Mouse (Mus musculus): ENCODE measurements around the gene Gnb1. TPM values are rescaled to one million over a fixed set of nuclear protein-coding genes. Genes with fewer than 3 reads are reported as not detected.

Gene Gnb1
- polyA plus RNA-seq (2016; fragmentation: Nextera tagmentation; extraction: Ambion mirVana): 751 and 797 TPM in 2 replicates

DNA sequence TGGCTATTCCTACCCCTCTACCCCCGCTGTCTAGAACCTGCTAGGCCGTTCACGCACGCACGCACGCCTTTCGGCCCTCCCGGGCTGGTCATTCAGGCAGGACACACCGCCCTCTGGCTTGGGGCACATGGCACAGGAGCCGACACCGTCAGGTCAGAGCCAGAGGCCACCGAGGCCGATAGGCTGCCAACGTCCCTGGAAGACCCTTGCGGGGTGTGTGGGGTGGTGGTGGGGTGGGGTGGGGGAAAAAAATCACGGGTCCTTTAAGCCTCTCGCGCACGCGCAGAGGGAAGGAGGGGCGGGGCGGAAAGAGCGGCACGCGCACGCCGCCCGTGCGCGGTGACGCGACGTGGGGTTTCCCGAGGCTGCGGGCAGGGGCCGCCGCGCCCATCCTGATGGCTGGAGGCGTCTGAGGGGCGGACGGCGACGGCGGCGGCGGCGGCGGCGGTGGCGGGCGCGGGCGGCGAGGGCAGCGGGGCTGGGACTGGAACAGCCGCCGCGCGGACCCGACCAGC lies at the start of gene Gnb1:
TSS of gene Gnb1 (plus strand) at position 372 of the 515 bp plus-strand sequence.
- WGBS: 0% methylated on average over 21 of the region's 60 CpGs
- Histone ChIP-seq H3K4me3 (peak within 1 kb of the TSS; percentile 98), H3K9ac (replicated peaks) (peak within 1 kb of the TSS; percentile 100), H3K27ac (replicated peaks) (peak within 1 kb of the TSS; percentile 96), H3K4me1 (peaks cover 40% of the 10 kb centered on the region), H3K4me2 (replicated peaks) (peak within 1 kb of the TSS; percentile 67), H3K9me3 (no peaks in the 10 kb centered on the region), H3K36me3 (0 out of 2 replicates have a peak, but pooled peaks cover 3% of the 10 kb centered on the region), H3K27me3 (no peaks in the 10 kb centered on the region)
- ATAC-seq (ENCODE audit: low FRiP score, low read depth): peak; percentile 82

DNA sequence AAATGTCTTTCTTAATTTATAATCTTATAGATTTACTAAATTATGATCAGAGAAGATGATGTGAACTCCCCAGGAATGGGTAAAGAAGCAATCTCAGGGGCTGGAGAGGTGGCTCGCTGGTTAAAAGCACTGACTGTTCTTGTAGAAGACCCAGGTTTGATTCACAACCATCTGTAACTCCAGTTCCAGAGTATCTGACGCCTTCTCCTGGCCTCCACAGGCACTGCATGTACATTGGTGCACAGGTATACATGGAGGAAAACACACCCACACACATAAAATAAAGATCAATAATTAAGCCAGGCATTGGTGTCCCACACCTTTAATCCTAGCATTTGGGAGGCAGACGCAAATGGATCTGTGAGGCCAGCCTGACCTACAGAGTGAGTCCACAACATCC lies 48.4 kb upstream of the Gnb1 start:
- H3K36me3 ChIP-seq: no peaks in the 10 kb centered on the region
- no peak overlapping the region for H3K27ac ChIP-seq (replicated peaks)
- H3K27me3 ChIP-seq: no peaks in the 10 kb centered on the region
- 81% methylated on average over 3 of the region's 3 CpGs for WGBS
- H3K4me1 ChIP-seq: no peaks in the 10 kb centered on the region
- no peak for ATAC-seq (ENCODE audit: low FRiP score, low read depth)
- H3K9me3 ChIP-seq: no peaks in the 10 kb centered on the region
- H3K9ac ChIP-seq (replicated peaks): no peak overlapping the region
- no peak overlapping the region for H3K4me3 ChIP-seq
- H3K4me2 ChIP-seq (replicated peaks): no peak overlapping the region

DNA sequence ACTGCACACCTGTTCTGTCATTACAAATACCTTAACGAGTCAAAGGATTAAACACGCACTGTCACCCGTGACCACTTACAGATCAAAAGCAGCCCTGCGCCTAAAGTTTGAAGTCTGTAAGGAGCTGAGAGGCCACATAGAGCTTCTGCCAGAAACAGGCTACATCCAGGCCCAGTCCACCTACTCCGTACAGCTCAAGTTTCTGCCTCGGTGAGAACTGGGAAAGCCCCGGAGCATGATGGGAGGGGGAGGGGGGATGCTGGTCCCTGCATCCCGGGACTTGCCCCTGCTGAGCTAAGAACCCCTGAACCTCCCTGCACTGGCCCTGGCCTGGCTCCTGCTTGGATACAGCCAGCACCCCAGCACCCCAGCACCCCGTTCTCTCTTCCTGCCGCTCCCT lies 39.6 kb upstream of the Gnb1 start:
- no peak overlapping the region for H3K9ac ChIP-seq (replicated peaks)
- 38% methylated on average over 10 of the region's 10 CpGs for WGBS
- no peaks in the 10 kb centered on the region for H3K9me3 ChIP-seq
- H3K4me1 ChIP-seq: peaks cover 5% of the 10 kb centered on the region; the same call in 1 of the 2 replicates
- no peaks in the 10 kb centered on the region for H3K36me3 ChIP-seq
- no peak for ATAC-seq (ENCODE audit: low FRiP score, low read depth)
- no peak overlapping the region for H3K4me3 ChIP-seq
- H3K27me3 ChIP-seq: no peaks in the 10 kb centered on the region
- no peak overlapping the region for H3K27ac ChIP-seq (replicated peaks)
- peak overlapping the region; percentile 15; the same call in 1 of the 2 replicates for H3K4me2 ChIP-seq (replicated peaks)

DNA sequence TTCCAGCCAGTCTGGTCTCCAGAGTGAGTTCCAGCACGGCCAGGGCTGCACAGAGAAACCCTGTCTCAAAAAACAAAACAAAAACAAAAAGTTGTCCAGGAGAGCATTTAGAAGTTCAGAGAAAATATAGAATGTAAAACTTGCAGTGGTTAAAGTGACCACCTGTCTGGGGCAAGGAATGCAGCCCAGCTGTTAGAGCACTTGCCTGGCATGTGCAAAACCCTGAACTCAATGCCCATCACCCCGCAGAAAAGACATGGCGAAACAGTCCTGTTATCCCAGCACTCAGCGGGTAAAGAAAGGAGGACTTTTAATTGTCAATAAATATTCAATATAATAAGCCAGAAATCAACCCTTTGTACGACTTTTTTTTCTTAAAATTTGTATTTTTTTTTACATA lies 32.6 kb upstream of the Gnb1 start:
- no peak for ATAC-seq (ENCODE audit: low FRiP score, low read depth)
- WGBS: 88% methylated on average over 5 of the region's 5 CpGs
- no peaks in the 10 kb centered on the region for H3K36me3 ChIP-seq

DNA sequence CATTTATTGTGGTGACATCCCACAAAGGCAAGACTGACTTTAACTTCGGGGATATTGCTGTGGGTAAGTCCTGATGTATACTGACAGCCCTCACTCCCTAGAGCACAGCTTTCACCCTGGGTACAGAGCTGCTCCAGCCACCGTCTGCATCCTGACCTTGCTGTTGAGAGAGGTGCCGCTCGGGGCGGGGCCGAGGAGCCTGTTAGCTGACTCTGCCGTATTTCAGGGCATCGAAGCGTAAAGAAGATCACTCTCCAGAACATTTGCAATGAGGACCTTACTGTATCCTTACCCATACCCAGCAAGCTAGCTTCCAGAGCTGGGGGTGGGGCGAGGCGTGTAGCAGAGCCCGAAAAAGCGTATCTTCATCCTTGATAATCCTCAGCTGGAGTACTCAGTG lies 28.1 kb upstream of the Gnb1 start:
- H3K27ac ChIP-seq (replicated peaks): no peak overlapping the region
- H3K36me3 ChIP-seq: no peaks in the 10 kb centered on the region
- H3K4me1 ChIP-seq: no peaks in the 10 kb centered on the region
- no peaks in the 10 kb centered on the region for H3K9me3 ChIP-seq
- no peak overlapping the region for H3K4me2 ChIP-seq (replicated peaks)
- H3K27me3 ChIP-seq: 0 out of 2 replicates have a peak, but pooled peaks cover 7% of the 10 kb centered on the region
- ATAC-seq (ENCODE audit: low FRiP score, low read depth): no peak
- 86% methylated on average over 13 of the region's 13 CpGs for WGBS
- H3K9ac ChIP-seq (replicated peaks): no peak overlapping the region
- H3K4me3 ChIP-seq: no peak overlapping the region

More for the DNA sequence above, 32.6 kb upstream of the Gnb1 start:
- Histone ChIP-seq H3K9ac (replicated peaks) (no peak overlapping the region), H3K27me3 (no peaks in the 10 kb centered on the region), H3K27ac (replicated peaks) (no peak overlapping the region), H3K4me3 (no peak overlapping the region), H3K4me1 (no peaks in the 10 kb centered on the region), H3K9me3 (no peaks in the 10 kb centered on the region), H3K4me2 (replicated peaks) (no peak overlapping the region)

DNA sequence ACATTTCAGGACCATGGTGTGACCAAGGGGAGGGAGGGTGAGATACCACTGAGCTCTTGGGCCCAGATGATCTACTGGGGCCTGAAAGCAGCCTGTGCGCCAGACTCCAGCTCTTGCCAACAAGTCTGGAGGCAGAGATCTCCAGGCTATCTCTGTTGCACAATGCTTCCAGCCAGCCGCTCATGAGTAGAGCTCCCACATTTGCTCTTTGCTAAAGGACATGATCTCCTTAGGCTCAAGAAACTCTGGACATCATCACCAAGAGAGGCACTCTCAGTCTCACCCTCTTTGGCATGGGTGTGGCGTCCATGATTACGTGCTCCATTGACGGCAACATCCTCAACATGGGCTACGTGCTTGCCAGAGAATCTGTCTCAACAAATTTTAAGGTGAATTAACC lies 27.6 kb upstream of the Gnb1 start:
- Histone ChIP-seq H3K27me3 (0 out of 2 replicates have a peak, but pooled peaks cover 7% of the 10 kb centered on the region), H3K9ac (replicated peaks) (no peak overlapping the region), H3K4me3 (no peak overlapping the region), H3K4me2 (replicated peaks) (no peak overlapping the region), H3K27ac (replicated peaks) (no peak overlapping the region), H3K4me1 (no peaks in the 10 kb centered on the region), H3K9me3 (no peaks in the 10 kb centered on the region), H3K36me3 (no peaks in the 10 kb centered on the region)
- 85% methylated on average over 6 of the region's 6 CpGs for WGBS
- ATAC-seq (ENCODE audit: low FRiP score, low read depth): no peak

DNA sequence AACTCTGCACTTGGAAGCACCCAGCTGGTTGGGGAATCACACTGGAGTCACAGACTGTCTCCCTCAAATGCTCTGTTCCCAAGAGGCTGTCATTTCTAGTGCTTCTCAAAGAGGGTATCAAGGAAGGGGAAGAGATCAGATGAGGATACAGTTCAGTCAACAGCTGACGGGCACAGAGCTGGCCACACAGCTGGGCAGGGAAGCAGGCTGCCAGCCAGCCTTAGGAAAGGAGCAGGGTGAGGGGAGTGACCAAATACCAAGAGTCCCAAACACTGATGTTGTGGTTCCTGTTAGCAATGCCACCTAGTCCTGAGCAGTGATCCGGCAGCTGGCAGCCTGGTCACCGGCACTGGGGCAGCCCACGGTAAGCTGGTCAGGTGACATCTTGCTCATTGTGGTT lies 27.1 kb upstream of the Gnb1 start:
- Histone ChIP-seq H3K9me3 (no peaks in the 10 kb centered on the region), H3K4me2 (replicated peaks) (no peak overlapping the region), H3K9ac (replicated peaks) (no peak overlapping the region), H3K36me3 (no peaks in the 10 kb centered on the region), H3K4me1 (peaks cover 3% of the 10 kb centered on the region; the same call in 1 of the 2 replicates), H3K27ac (replicated peaks) (no peak overlapping the region), H3K4me3 (no peak overlapping the region), H3K27me3 (peaks cover 9% of the 10 kb centered on the region)
- 92% methylated on average over 4 of the region's 4 CpGs for WGBS
- ATAC-seq (ENCODE audit: low FRiP score, low read depth): no peak

DNA sequence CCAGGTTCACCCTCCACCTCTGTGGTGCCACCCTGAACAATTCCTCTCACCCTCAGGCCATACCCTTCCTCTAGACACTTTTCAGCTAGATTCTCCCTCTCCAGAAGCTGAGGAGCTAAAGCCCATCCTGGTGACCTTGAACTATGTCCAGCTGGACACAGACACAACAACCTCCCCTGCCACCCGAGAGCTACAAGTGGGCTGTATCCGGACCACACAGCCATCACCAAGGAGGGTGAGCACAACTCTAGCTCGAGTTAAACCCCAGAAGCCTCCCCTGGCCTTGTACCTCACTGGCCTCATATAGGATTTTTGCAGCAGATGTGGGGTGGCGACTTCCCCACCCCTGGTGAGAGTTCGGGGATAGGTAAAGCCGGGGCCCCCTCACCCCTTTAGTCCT lies 25.6 kb upstream of the Gnb1 start:
- H3K4me1 ChIP-seq: peaks cover 6% of the 10 kb centered on the region; the same call in 1 of the 2 replicates
- no peak overlapping the region for H3K4me3 ChIP-seq
- no peaks in the 10 kb centered on the region for H3K36me3 ChIP-seq
- 82% methylated on average over 6 of the region's 6 CpGs for WGBS
- ATAC-seq (ENCODE audit: low FRiP score, low read depth): no peak
- H3K27ac ChIP-seq (replicated peaks): no peak overlapping the region
- peaks cover 20% of the 10 kb centered on the region for H3K27me3 ChIP-seq
- no peaks in the 10 kb centered on the region for H3K9me3 ChIP-seq
- H3K4me2 ChIP-seq (replicated peaks): no peak overlapping the region
- no peak overlapping the region for H3K9ac ChIP-seq (replicated peaks)

DNA sequence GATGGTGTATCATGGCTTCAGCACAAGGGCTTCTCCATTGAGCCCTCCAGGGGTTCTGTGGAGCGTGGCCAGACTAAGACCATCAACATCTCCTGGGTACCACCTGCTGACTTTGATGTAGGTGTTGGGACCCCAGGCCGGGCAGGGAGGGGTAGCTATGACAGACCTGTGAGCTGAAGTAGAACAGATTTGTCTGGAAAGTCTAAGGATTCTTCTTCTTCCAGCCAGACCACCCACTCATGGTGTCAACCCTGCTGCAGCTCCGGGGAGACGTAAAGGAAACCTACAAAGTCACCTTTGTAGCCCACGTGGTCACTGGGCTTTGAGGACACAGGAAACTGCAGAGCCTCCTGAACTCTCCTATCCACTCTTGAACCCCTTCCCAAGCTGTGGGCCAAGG lies 25.1 kb upstream of the Gnb1 start:
- Histone ChIP-seq H3K4me1 (peaks cover 6% of the 10 kb centered on the region; the same call in 1 of the 2 replicates), H3K36me3 (no peaks in the 10 kb centered on the region), H3K9me3 (no peaks in the 10 kb centered on the region), H3K4me3 (no peak overlapping the region), H3K9ac (replicated peaks) (no peak overlapping the region), H3K4me2 (replicated peaks) (no peak overlapping the region), H3K27ac (replicated peaks) (no peak overlapping the region), H3K27me3 (peaks cover 20% of the 10 kb centered on the region)
- 84% methylated on average over 5 of the region's 5 CpGs for WGBS
- no peak for ATAC-seq (ENCODE audit: low FRiP score, low read depth)

DNA sequence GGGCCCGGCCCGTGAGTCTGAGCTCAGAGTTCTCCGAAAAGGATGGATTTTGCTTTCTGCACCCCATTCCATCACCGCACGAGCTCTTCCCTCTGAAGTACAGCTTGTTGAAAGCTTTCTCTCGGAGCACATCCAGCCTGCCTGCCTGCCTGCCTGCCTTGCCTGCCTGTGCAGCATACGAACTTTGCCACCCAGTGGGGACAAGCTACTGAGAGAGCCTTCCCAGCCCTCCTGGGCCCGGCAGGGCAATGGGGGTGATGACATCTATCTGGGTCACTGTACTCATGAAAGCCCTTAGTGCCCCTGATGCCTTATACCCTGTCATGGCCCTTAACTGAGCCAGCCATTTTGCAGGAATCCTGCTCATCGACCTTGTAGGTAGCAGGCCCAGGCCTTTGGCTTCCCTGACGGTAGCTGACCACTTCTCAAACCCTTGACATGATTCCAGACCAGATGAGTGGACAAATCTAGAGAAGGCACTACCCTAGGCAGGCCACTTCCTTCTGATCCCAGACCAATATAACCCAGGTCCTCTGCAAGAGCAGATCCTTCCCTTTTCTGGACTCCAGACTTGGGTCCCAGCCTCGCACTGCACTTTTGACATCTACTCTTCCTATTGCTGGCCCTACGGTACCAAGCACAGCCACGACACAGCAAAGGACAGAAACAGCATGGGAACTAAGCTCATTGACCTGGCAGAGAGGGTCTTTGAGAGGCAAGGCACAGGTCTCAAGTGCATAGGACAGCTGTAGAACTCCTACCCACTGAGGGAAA lies 23.7 kb upstream of the Gnb1 start:
- Histone ChIP-seq H3K27me3 (peaks cover 20% of the 10 kb centered on the region), H3K4me3 (no peak overlapping the region), H3K36me3 (no peaks in the 10 kb centered on the region), H3K27ac (replicated peaks) (no peak overlapping the region), H3K4me2 (replicated peaks) (no peak overlapping the region), H3K9me3 (no peaks in the 10 kb centered on the region), H3K9ac (replicated peaks) (no peak overlapping the region), H3K4me1 (peaks cover 6% of the 10 kb centered on the region; the same call in 1 of the 2 replicates)
- ATAC-seq (ENCODE audit: low FRiP score, low read depth): no peak
- 80% methylated on average over 13 of the region's 13 CpGs for WGBS

DNA sequence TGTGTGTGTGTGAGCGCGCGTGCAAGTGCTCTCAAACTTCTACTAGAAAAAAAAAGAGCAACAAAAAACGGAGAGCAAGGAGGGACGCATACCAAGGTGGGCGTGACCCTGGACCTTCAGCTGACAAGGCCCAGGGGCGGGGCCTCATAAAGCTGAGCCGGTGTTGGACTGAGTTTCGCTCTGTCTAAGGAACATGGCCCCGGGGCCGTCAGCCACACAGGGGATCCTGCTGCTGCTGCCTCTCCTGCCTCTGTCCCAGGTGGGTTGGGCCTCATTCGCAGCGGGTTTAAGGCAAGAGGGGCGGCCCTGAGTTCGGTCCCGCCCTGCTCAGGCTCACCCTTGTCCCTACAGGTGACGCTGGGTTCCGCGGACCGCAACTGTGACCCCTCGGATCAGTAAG lies 22.2 kb upstream of the Gnb1 start, which contains the start of gene Tmem52:
TSS of gene Tmem52 (plus strand) at position 163 of the 400 bp plus-strand sequence.
- Histone ChIP-seq H3K27me3 (peaks cover 20% of the 10 kb centered on the region), H3K27ac (replicated peaks) (no peak within 1 kb of the TSS), H3K4me2 (replicated peaks) (peak within 1 kb of the TSS; percentile 29), H3K9ac (replicated peaks) (0 out of 2 replicates have a peak within 1 kb of the TSS, but pooled peaks have one; percentile 39), H3K9me3 (no peaks in the 10 kb centered on the region), H3K4me1 (peaks cover 10% of the 10 kb centered on the region; the same call in 1 of the 2 replicates), H3K36me3 (no peaks in the 10 kb centered on the region), H3K4me3 (peak within 1 kb of the TSS; percentile 13; the same call in 1 of the 2 replicates)
- no peak for ATAC-seq (ENCODE audit: low FRiP score, low read depth)
- 17% methylated on average over 21 of the region's 21 CpGs for WGBS

DNA sequence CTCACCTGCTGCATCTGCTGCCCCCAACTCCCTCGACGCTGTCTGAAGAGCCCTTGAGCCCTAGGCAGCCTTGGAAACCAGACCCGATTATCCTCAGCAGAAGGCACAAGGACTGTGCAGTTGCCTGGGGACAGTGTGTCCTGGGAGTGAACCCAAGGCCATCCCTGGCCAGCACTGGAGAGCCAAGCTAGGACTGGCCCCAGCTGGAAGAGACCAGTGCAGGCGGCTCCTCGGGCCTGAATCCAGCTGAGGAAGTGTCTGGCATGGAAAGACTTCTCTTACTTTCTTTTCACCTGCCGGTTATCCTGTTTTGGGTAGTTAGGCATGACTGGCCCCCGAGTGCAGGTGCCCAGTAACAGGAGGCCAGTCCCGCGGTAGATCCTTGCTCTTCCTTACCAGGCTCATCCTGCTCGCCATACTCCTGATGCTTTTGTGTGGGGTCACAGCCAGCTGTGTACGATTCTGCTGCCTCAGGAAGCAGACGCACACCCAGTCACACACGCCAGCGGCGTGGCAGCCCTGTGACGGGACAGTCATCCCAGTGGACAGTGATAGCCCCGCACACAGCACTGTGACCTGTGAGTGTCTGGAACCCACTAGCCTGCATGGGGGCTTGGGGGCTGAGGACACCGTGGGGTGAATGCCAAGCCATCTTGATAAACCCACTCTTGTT lies 21.4 kb upstream of the Gnb1 start:
- H3K4me2 ChIP-seq (replicated peaks): no peak overlapping the region
- H3K4me1 ChIP-seq: peaks cover 10% of the 10 kb centered on the region; the same call in 1 of the 2 replicates

More for the DNA sequence above, 21.4 kb upstream of the Gnb1 start:
- Histone ChIP-seq H3K36me3 (no peaks in the 10 kb centered on the region), H3K4me3 (no peak overlapping the region), H3K27me3 (peaks cover 20% of the 10 kb centered on the region), H3K9me3 (no peaks in the 10 kb centered on the region), H3K9ac (replicated peaks) (no peak overlapping the region), H3K27ac (replicated peaks) (no peak overlapping the region)
- no peak for ATAC-seq (ENCODE audit: low FRiP score, low read depth)
- WGBS: 81% methylated on average over 18 of the region's 18 CpGs

Data from midbrain, embryonic 12.5 days (tissue).